In the genomic region with DNA sequence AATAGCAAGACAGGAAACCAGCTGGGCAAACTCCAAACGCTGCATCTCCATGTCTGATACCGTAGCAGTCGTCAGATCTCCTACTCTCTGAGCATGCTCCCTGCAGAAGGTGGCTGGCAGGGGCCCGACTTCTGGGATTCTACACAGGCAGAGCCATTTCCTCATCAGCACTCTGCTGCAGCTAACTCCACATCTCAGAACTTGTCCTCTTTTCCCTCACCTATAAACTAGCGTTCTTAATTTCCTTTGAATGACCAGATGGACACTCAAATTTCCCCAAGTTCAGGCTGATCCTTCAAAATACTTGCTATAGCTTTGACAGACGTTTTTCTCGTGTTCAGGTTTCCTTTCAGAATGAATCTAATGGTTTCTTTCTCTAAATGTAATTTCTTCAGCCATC, we compare ENCODE assay signal across 7 mouse cellular contexts. TPM values are rescaled to one million over a fixed set of nuclear protein-coding genes. Genes with fewer than 3 reads are reported as not detected.
A peak's percentile ranks its signal among the peaks of the same experiment; 100 is the strongest.
DNase-seq lines count a peak whose midpoint lies in the region; ATAC-seq and TF ChIP-seq lines count a peak whose summit lies in the region.

No protein-coding gene starts in this region.

- DNase-seq in thymus, postnatal 0 days (ENCODE audit: low spot score): peak; percentile 28
- DNase-seq in thymus, adult 18-20 months: no peak
- DNase-seq in embryonic facial prominence, embryonic 11.5 days (ENCODE audit: low spot score): no peak
- no peak for DNase-seq in midbrain, postnatal 0 days (ENCODE audit: low spot score)
- DNase-seq in retina, embryonic 14.5 days (ENCODE audit: low spot score): no peak

- ATAC-seq in embryonic facial prominence, embryonic 11.5 days (replicated peaks; ENCODE audit: insufficient number of reproducible peaks, low FRiP score, low TSS enrichment, low read depth): no peak
- no peak for ATAC-seq in intestine, embryonic 15.5 days
- ATAC-seq in midbrain, postnatal 0 days (ENCODE audit: low FRiP score): no peak
- no peak for ATAC-seq in megakaryocyte-erythroid progenitor cell, adult 5-6 weeks (replicated peaks; ENCODE audit: low FRiP score, low TSS enrichment, poor library complexity, severe bottlenecking)

- no peaks in the 10 kb centered on the region for H3K9me3 ChIP-seq in embryonic facial prominence, embryonic 11.5 days (replicated peaks; ENCODE audit: control insufficient read depth, low read length)
- H3K9me3 ChIP-seq in intestine, embryonic 15.5 days: no peaks in the 10 kb centered on the region
- H3K9me3 ChIP-seq in midbrain, postnatal 0 days (ENCODE audit: low read length): no peaks in the 10 kb centered on the region

- no peaks in the 10 kb centered on the region for H3K4me1 ChIP-seq in embryonic facial prominence, embryonic 11.5 days (ENCODE audit: control insufficient read depth, insufficient read depth, low read length)
- peaks cover 17% of the 10 kb centered on the region for H3K4me1 ChIP-seq in intestine, embryonic 15.5 days (replicated peaks)
- peaks cover 15% of the 10 kb centered on the region; the same call in 1 of the 2 replicates for H3K4me1 ChIP-seq in midbrain, postnatal 0 days (ENCODE audit: insufficient read depth, low read length)

- peak overlapping the region; percentile 58 for H3K4me2 ChIP-seq in embryonic facial prominence, embryonic 11.5 days (ENCODE audit: low read depth, low read length)
- peak overlapping the region; percentile 63 for H3K4me2 ChIP-seq in intestine, embryonic 15.5 days (replicated peaks)
- peak overlapping the region; percentile 67 for H3K4me2 ChIP-seq in midbrain, postnatal 0 days (ENCODE audit: low read depth, low read length, poor library complexity, severe bottlenecking)

- H3K27me3 ChIP-seq in embryonic facial prominence, embryonic 11.5 days (ENCODE audit: control insufficient read depth, insufficient read depth, low read length): no peaks in the 10 kb centered on the region
- no peaks in the 10 kb centered on the region for H3K27me3 ChIP-seq in intestine, embryonic 15.5 days (replicated peaks)
- H3K27me3 ChIP-seq in midbrain, postnatal 0 days (ENCODE audit: insufficient read depth, low read length): no peaks in the 10 kb centered on the region

- TF ChIP-seq CTCF in midbrain, postnatal 0 days (IDR thresholded peaks at IDR 0.05): no peak

- H3K9ac ChIP-seq in embryonic facial prominence, embryonic 11.5 days (replicated peaks; ENCODE audit: low read length): peak overlapping the region; percentile 78
- peak overlapping the region; percentile 66 for H3K9ac ChIP-seq in intestine, embryonic 15.5 days
- H3K9ac ChIP-seq in midbrain, postnatal 0 days (replicated peaks; ENCODE audit: low read length, poor library complexity, severe bottlenecking): no peak overlapping the region

- H3K27ac ChIP-seq in embryonic facial prominence, embryonic 11.5 days (replicated peaks; ENCODE audit: low read depth, low read length): no peak overlapping the region
- H3K27ac ChIP-seq in intestine, embryonic 15.5 days: peak overlapping the region; percentile 91
- no peak overlapping the region for H3K27ac ChIP-seq in midbrain, postnatal 0 days (ENCODE audit: low read depth, low read length)

- 58% methylated on average over 7 of the region's 7 CpGs for WGBS in embryonic facial prominence, embryonic 11.5 days
- WGBS in intestine, embryonic 15.5 days: 32% methylated on average over 7 of the region's 7 CpGs
- WGBS in midbrain, postnatal 0 days: 53% methylated on average over 7 of the region's 7 CpGs

- peak overlapping the region; percentile 96 for H3K4me3 ChIP-seq in embryonic facial prominence, embryonic 11.5 days (ENCODE audit: low read depth, low read length)
- H3K4me3 ChIP-seq in intestine, embryonic 15.5 days (replicated peaks): peak overlapping the region; percentile 98
- peak overlapping the region; percentile 98 for H3K4me3 ChIP-seq in midbrain, postnatal 0 days (ENCODE audit: low read depth, low read length)

- no peaks in the 10 kb centered on the region for H3K36me3 ChIP-seq in embryonic facial prominence, embryonic 11.5 days (replicated peaks; ENCODE audit: control insufficient read depth, insufficient read depth, low read depth, low read length)
- H3K36me3 ChIP-seq in intestine, embryonic 15.5 days: no peaks in the 10 kb centered on the region
- no peaks in the 10 kb centered on the region for H3K36me3 ChIP-seq in midbrain, postnatal 0 days (ENCODE audit: insufficient read depth, low read length)

RNA-seq across cellular contexts. Expression of a gene that starts 1.1 kb away (rescaled TPM):
- polyA plus RNA-seq in thymus, postnatal 0 days (2015; fragmentation: Nextera tagmentation; extraction: Ambion mirVana): 42.1 and 47.1 TPM in 2 replicates
- 87.3 and 91.6 TPM in 2 replicates for polyA plus RNA-seq in embryonic facial prominence, embryonic 11.5 days (2014; fragmentation: Nextera tagmentation; extraction: Ambion mirVana)
- 41.8 and 43.4 TPM in 2 replicates for polyA plus RNA-seq in intestine, embryonic 15.5 days (2015; fragmentation: Nextera tagmentation; extraction: Ambion mirVana)
- 64.2 and 67.3 TPM in 2 replicates for total RNA-seq in midbrain, postnatal 0 days (2014; rRNA removed)
- 43.0 and 49.1 TPM in 2 replicates for polyA plus RNA-seq in midbrain, postnatal 0 days (2015; fragmentation: Nextera tagmentation; extraction: Ambion mirVana)
- total RNA-seq in megakaryocyte-erythroid progenitor cell, adult 5-6 weeks (2014; fragmentation: Nextera tagmentation): 50.1 and 50.6 TPM in 2 replicates
- 74.5 and 88.2 TPM in 2 replicates for total RNA-seq in megakaryocyte-erythroid progenitor cell, adult 5-6 weeks (2017)

RNA-seq across cellular contexts. Expression of a gene that starts 45.2 kb away (rescaled TPM):
- polyA plus RNA-seq in thymus, postnatal 0 days (2015; fragmentation: Nextera tagmentation; extraction: Ambion mirVana): 12.6 and 14.9 TPM in 2 replicates
- 65.1 and 65.7 TPM in 2 replicates for polyA plus RNA-seq in embryonic facial prominence, embryonic 11.5 days (2014; fragmentation: Nextera tagmentation; extraction: Ambion mirVana)
- 15.7 and 19.6 TPM in 2 replicates for polyA plus RNA-seq in intestine, embryonic 15.5 days (2015; fragmentation: Nextera tagmentation; extraction: Ambion mirVana)
- 36.0 and 43.0 TPM in 2 replicates for total RNA-seq in midbrain, postnatal 0 days (2014; rRNA removed)
- polyA plus RNA-seq in midbrain, postnatal 0 days (2015; fragmentation: Nextera tagmentation; extraction: Ambion mirVana): 25.8 and 26.6 TPM in 2 replicates
- 61.8 and 71.5 TPM in 2 replicates for total RNA-seq in megakaryocyte-erythroid progenitor cell, adult 5-6 weeks (2014; fragmentation: Nextera tagmentation)
- total RNA-seq in megakaryocyte-erythroid progenitor cell, adult 5-6 weeks (2017): 37.3 and 55.5 TPM in 2 replicates
